Mouse (Mus musculus) adrenal gland, adult 8-10 months (tissue): Measurements from ENCODE around the gene Acp7. TPM values are rescaled to one million over a fixed set of nuclear protein-coding genes. Genes with fewer than 3 reads are reported as not detected.
"Not testable (repeated sequence)": the region's sequence is repeated elsewhere in the genome, so short reads cannot be mapped to it uniquely, and the experiment has no call there.

Experiments
- DNase-seq: peaks from one replicate; pipeline ENCODE4 v3.0.0; 2022
- total RNA-seq, 4 experiments: library from RNA; stranded (reverse); gene quantifications; 2 replicates each; pipeline ENCODE4 v1.2.4; 2022

The Acp7 gene
- total RNA-seq: not detected

DNA sequence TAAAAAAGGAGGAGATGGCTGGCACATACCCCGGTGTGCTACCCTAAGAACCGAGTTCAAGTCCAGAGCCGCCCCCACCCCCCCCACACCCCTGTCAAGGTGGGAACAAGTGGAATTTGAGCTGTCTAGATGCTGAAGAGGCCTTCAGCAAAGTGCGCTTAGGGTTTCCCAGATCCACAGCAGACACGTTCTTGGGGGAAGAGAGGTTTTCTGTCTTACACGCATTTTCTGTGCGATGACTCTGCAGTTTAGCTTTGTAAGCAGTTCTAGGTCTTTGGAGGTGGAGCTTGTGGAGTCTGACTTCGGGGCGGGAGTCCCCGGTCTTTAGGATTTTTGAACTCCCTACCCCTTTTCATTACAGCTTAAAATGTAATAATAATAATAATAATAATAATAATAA is at the start of gene Acp7:
Acp7 (minus strand) TSS at position 260 of the 400 bp plus-strand sequence.
- no peak for DNase-seq

- DNase-seq: no peak
These were observed 46.5 kb upstream of the Acp7 start for GRCm38 (mm10) chr7:28677624-28678023.

- no peak for DNase-seq
These were observed 45.8 kb upstream of the Acp7 start for GRCm38 (mm10) chr7:28676811-28677541.

- DNase-seq: peak; percentile 56
These were observed 44.6 kb upstream of the Acp7 start for GRCm38 (mm10) chr7:28675746-28676145.

DNA sequence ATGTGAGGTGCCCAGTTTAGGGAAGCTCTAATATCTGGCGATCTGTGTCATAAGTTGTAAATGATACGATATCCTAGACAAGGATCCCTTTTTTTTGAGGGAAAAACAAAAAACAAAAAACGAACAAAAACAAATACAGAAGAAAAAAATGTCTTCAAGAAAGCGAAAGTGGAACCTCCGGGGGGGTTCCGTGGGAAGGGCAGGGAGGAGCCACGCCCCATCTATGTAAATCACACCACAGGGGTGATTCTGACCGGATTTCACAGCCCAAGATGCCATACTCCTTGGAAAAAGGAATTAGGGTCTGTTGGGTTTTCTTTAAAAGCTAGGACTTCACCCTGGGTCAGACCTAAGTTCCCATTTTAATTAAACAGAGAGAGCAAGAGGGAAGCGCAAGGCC is 43.9 kb upstream of the Acp7 start:
- DNase-seq: no peak

GRCm38 (mm10) chr7:28672786-28673185 is 41.7 kb upstream of the Acp7 start:
- not testable (repeated sequence) for DNase-seq

DNA sequence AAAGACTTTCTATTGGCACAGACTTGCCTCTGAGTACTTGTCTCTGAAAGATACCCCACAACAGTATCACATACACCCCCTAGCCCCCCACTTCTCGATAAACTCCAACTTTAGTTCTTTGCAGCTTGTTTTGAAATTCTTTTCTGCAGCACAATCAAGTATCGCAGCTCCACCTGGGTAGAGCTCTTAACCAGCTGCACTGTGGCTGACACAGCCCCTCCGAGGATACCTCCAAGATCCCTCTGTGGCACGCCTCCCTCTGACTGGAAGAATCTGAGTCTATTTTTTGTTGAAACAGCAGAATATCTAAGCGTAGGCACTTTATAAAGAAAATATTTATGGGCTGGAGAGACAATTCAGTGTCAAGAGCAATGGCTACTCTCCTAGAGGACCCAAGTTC is 41.1 kb upstream of the Acp7 start:
- DNase-seq: no peak

DNA sequence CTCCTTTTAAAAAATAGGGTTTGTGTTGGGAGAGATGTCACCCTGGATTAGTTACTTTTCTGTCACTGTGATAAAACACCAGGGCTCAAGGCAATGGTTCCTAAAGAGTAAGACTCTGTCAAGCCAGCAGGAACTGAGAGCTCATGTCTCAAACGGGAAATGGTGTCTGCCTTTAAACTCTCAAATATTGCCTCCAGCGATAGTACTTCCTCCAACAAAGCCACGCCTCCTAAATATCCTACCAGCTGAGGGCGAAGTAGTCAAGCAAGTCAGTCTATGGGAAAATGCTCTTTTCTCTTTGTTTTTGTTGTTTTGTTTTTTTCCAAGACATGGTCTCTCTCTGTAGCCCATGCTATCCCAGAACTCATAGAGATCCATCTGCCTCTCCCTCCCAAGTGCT is 40.0 kb upstream of the Acp7 start:
- no peak for DNase-seq

DNA sequence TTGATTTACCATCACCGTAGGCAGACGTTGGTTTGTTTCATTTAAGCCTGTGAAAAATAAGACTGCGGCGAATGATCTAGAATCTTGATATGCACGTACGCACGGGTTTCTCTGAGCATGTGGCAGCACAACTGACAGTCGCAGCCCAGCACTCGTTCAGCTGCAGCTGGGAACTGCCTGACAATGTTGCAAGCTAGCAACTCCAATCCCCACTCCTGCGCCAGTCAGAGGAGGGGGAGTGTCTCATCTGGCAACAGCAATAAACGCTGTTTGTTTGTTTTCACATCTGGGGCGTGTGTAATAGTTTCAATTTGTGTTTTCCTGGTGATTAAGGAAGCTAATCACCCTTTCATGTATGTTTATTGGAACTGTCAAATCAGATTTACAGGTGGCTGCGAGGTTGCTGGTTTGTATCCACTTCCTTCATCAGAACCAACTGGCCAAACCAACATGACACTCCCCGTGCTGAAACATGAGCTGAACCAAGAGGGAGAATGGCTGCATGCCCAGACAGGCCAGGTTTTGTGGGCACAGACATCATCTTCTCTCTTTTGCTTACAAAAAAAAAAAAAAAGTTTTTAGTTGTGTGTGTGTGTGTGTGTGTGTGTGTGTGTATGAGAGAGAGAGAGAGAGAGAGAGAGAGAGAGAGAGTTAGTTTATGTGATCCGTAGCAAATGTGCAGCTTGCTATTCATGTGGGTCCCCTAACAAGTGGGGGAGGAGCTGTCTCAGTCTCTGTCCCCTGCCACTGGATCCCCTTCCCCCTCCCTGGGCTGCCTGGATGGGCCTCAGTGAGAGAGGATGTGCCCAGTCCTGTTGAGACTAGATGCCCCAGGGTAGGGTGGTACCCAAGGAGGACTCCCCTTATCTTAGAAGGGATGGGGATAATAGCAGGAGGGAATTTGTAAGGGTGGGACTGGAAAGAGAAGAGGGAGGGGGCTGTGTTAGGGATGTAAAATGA is 34.8 kb upstream of the Acp7 start:
- no peak for DNase-seq

DNA sequence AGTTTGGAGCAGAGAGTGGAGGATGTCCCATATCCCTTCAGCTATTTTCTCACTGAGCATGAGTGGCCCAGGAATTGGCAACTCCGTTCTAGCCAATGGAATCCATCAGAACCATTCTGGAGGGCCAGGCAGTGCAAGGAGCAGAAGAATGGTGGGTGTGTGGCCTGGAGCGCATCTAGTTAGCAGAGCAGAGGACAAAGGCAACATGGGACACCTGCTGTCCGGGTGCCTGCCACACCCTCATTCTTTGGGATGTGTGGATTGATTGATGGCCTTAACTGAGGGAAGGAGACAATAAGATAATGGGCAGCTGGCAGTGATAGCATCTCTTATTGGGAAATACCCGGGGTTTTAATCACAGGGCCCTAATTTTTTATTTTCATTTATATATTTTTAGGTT is 25.3 kb upstream of the Acp7 start:
- no peak for DNase-seq

DNA sequence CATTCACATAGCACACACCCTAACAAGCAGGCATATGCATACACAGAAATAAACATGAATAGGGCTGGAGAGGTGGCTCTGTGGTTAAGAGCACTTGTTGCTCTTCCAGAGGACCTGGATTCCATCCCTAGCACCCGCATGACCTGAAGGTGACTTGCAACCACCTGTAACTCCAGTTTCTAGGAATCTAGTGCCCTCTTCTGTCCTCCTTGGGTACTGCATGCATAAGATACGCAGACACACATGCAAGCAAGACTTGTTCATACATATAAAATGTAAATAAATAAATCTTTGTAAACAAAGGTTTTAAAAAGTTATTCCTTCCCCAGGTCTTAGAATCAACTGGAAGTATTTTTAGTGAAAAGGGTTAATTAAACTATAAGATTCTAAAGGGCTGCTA is 20.0 kb upstream of the Acp7 start:
- DNase-seq: no peak

DNA sequence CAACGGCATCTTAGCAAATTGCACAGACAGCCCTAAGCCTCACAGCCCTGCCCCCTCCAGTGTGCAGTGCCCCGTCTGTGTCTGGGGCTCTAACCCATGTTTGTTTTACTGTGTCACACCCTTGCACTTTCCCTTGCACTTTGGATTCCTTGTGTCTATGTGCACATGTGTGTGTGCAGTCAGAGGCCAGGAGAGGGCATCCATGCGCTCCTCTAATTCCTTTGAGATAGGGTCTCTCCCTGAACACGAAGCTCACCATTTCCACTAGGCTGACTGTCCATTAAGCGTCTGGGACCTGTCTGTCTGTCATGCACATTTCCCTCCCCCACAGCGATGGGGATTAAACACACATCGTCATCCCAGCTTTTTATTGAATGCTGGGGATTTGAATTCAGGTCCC is 15.9 kb upstream of the Acp7 start:
- DNase-seq: no peak

GRCm38 (mm10) chr7:28645947-28646475 is 14.9 kb upstream of the Acp7 start:
- no peak for DNase-seq

DNA sequence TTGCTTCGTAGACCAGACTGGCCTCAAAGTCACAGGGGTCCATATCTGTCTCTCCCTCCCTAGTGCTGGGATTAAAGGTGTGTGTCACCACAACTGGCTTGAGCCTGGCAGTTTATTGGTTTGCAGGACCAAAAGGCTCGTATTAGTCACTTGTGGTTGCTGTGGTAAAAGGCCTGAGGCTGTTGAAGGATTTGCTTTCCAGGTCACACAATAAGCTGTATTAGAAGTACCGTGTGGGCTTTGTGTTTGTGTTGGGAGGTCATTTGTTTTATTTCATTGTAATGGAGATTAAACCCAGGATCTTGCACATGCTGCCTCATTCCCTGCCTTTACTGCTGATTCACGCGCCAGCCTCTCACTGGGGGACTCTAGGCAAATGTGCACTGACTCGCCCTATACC is 14.2 kb upstream of the Acp7 start:
- no peak for DNase-seq

- DNase-seq: no peak
These were observed 10.4 kb upstream of the Acp7 start for GRCm38 (mm10) chr7:28641546-28641945.

DNA sequence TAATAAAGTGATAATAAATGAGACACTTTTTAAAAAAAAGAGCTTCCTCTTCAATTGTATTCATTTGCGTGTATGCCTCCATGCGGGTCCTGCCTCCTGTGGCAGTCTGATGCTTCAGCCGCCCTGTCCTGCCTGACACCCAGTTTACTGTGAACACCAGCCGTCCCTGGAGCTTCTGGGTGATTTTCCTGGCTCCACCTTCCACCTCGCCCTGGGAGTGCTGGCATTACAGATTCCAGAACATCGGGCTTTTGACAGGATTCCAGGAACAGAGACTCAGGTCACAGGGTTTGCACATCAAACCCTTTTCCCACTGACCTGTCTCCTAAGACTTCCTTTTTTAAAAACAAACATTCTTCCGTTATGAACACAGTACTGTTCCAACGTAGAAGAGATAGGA is 6.4 kb upstream of the Acp7 start:
- DNase-seq: no peak

DNA sequence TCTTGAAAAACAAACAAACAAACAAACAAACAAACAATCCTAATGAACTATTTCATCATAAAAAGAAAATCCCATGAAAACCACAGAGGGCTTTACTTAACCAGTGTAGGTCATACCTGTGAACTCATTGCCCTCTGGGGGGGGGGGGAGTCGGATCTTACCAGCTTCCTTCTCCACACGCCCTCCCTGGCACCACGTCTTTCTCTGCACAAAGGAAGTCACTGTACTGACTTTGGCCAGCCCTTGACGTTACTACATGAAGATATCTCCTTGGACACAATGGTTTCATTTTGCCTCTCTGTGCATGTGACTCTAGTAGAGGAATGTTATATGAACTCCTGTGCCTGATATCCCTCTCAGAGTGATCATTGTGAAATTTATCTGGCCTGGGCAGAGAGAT is 3.0 kb upstream of the Acp7 start:
- no peak for DNase-seq

GRCm38 (mm10) chr7:28624791-28625190 is 6.3 kb downstream of the Acp7 start:
- no peak for DNase-seq

- no peak for DNase-seq
These were observed 11.9 kb downstream of the Acp7 start for GRCm38 (mm10) chr7:28619098-28619715.

DNA sequence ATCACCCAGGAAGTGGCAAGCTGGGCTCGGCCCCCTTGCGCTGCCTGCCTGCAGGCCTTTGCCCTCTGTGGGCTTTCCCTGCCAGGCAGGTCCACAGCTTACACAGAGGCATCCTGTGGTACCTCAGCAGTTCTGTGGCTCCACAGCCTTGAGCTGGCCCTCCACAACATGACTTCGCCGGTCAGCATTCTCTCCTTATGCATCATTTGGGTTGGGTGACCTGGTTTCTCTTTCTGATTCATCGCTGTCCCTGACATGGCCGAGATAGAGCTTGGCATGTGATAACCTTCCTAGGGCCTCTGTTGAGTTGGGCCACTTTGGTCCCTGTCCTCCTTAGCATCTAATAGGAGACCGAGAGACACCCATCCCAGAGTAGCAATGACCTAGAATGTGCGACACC is 25.2 kb downstream of the Acp7 start:
- DNase-seq: peak; percentile 66

DNA sequence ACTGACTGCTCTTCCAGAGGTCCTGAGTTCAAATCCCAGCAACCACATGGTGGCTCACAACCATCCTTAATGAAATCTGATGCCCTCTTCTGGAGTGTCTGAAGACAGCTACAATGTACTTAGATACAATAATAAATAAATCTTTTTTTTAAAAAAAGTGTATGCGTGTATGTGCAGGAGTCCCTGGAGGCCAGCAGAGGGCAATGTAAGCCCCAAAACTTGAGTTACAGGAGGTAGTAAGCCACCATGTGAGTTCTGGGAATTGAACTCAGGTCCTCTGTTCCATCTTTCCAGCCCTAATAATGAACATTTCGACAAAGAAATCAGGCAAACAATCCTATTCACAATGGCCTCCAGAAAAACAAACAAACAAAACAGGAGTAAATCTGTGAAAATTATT is 27.3 kb downstream of the Acp7 start:
- DNase-seq: not testable (repeated sequence)

GRCm38 (mm10) chr7:28603136-28603535 is 28.0 kb downstream of the Acp7 start:
- no peak for DNase-seq

DNA sequence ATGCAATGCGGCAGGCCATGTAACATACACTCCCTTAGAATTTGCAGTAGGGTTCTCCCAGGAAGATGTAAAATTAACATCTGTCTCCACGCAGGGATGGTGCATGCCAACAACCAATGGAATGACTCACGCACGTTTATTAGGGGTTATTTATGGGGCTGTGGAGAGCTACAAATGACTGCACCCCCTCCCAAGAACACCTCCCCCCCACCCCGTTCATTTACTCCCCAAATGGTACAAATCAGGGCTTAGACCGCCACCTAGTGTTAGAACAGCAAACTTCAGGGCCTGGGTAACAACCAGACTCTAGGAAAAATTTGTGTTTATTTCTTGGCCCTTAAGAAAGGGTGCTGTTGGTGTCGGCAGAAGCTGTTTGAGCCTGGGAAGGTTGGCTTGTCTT is 29.5 kb downstream of the Acp7 start:
- no peak for DNase-seq
